Mouse (Mus musculus): ENCODE results near the gene Ccdc85c. TPM values are rescaled to one million over a fixed set of nuclear protein-coding genes. Genes with fewer than 3 reads are reported as not detected.
A peak's percentile ranks its signal among the peaks of the same experiment; 100 is the strongest.

Ccdc85c gene
- 2.3 and 2.6 TPM in 2 replicates for polyA plus RNA-seq (2015; fragmentation: Nextera tagmentation; extraction: Ambion mirVana)

GRCm38 (mm10) chr12:108274661-108275507 is at the start of gene Ccdc85c:
Gene Ccdc85c, minus strand, starts transcription at chr12:108275425.
- H3K9me3 ChIP-seq (replicated peaks), result no peaks in the 10 kb centered on the region
- no peak for ATAC-seq (ENCODE audit: low read depth)
- H3K27ac ChIP-seq, result no peak within 1 kb of the TSS; the same call in 1 of the 2 replicates
- under 1% methylated on average over 118 of the region's 120 CpGs for WGBS (ENCODE audit: insufficient replicate concordance)
- H3K9ac ChIP-seq, result peak within 1 kb of the TSS; percentile 76
- peaks cover 78% of the 10 kb centered on the region for H3K4me1 ChIP-seq (replicated peaks)
- H3K4me3 ChIP-seq (replicated peaks), result peak within 1 kb of the TSS; percentile 67
- H3K4me2 ChIP-seq, result peak within 1 kb of the TSS; percentile 94
- DNase-seq, result peak; percentile 32
- no peaks in the 10 kb centered on the region for H3K36me3 ChIP-seq
- H3K27me3 ChIP-seq, result peaks cover 78% of the 10 kb centered on the region

GRCm38 (mm10) chr12:108320096-108320495 is 44.9 kb upstream of the Ccdc85c start:
- Histone ChIP-seq H3K36me3 (no peaks in the 10 kb centered on the region), H3K4me2 (no peak overlapping the region), H3K9ac (no peak overlapping the region), H3K27me3 (peaks cover 62% of the 10 kb centered on the region), H3K27ac (no peak overlapping the region), H3K9me3 (replicated peaks) (no peaks in the 10 kb centered on the region), H3K4me1 (replicated peaks) (no peaks in the 10 kb centered on the region), H3K4me3 (replicated peaks) (no peak overlapping the region)
- DNase-seq (no peak), ATAC-seq (ENCODE audit: low read depth) (no peak)
- 16% methylated on average over 8 of the region's 8 CpGs for WGBS (ENCODE audit: insufficient replicate concordance)

GRCm38 (mm10) chr12:108318499-108318898 is 43.3 kb upstream of the Ccdc85c start:
- ATAC-seq (ENCODE audit: low read depth) (no peak), DNase-seq (no peak)
- no peak overlapping the region for H3K4me3 ChIP-seq (replicated peaks)
- peaks cover 65% of the 10 kb centered on the region for H3K27me3 ChIP-seq
- no peaks in the 10 kb centered on the region for H3K36me3 ChIP-seq
- 15% methylated on average over 37 of the region's 37 CpGs for WGBS (ENCODE audit: insufficient replicate concordance)
- no peaks in the 10 kb centered on the region for H3K4me1 ChIP-seq (replicated peaks)
- no peak overlapping the region for H3K4me2 ChIP-seq
- no peaks in the 10 kb centered on the region for H3K9me3 ChIP-seq (replicated peaks)
- H3K27ac ChIP-seq, result no peak overlapping the region
- H3K9ac ChIP-seq, result no peak overlapping the region

GRCm38 (mm10) chr12:108317826-108318430 is 42.7 kb upstream of the Ccdc85c start:
- Histone ChIP-seq H3K9me3 (replicated peaks) (no peaks in the 10 kb centered on the region), H3K4me3 (replicated peaks) (no peak overlapping the region), H3K27ac (no peak overlapping the region), H3K9ac (no peak overlapping the region), H3K36me3 (no peaks in the 10 kb centered on the region), H3K4me1 (replicated peaks) (peaks cover 3% of the 10 kb centered on the region; the same call in 1 of the 2 replicates), H3K27me3 (peaks cover 65% of the 10 kb centered on the region), H3K4me2 (no peak overlapping the region)
- ATAC-seq (ENCODE audit: low read depth) (no peak), DNase-seq (no peak)
- 17% methylated on average over 18 of the region's 18 CpGs for WGBS (ENCODE audit: insufficient replicate concordance)

GRCm38 (mm10) chr12:108317201-108317738 is 42.0 kb upstream of the Ccdc85c start:
- no peak overlapping the region for H3K4me3 ChIP-seq (replicated peaks)
- H3K9ac ChIP-seq, result no peak overlapping the region
- H3K4me1 ChIP-seq (replicated peaks), result peaks cover 4% of the 10 kb centered on the region; the same call in 1 of the 2 replicates
- no peak overlapping the region for H3K27ac ChIP-seq
- H3K27me3 ChIP-seq, result peaks cover 65% of the 10 kb centered on the region
- 13% methylated on average over 9 of the region's 9 CpGs for WGBS (ENCODE audit: insufficient replicate concordance)
- no peaks in the 10 kb centered on the region for H3K36me3 ChIP-seq
- H3K4me2 ChIP-seq, result no peak overlapping the region
- DNase-seq, result no peak
- ATAC-seq (ENCODE audit: low read depth), result no peak
- H3K9me3 ChIP-seq (replicated peaks), result no peaks in the 10 kb centered on the region

- Histone ChIP-seq H3K4me1 (replicated peaks) (peaks cover 4% of the 10 kb centered on the region; the same call in 1 of the 2 replicates), H3K27me3 (peaks cover 63% of the 10 kb centered on the region), H3K9ac (no peak overlapping the region), H3K4me3 (replicated peaks) (no peak overlapping the region), H3K27ac (no peak overlapping the region), H3K9me3 (replicated peaks) (no peaks in the 10 kb centered on the region), H3K4me2 (no peak overlapping the region), H3K36me3 (no peaks in the 10 kb centered on the region)
- 29% methylated on average over 6 of the region's 6 CpGs for WGBS (ENCODE audit: insufficient replicate concordance)
- no peak for ATAC-seq (ENCODE audit: low read depth)
- DNase-seq, result no peak
Observed at GRCm38 (mm10) chr12:108316655-108317054, 41.4 kb upstream of the Ccdc85c start.

GRCm38 (mm10) chr12:108315818-108316217 is 40.6 kb upstream of the Ccdc85c start:
- H3K4me2 ChIP-seq, result no peak overlapping the region
- DNase-seq, result no peak
- H3K9ac ChIP-seq, result no peak overlapping the region
- H3K4me3 ChIP-seq (replicated peaks), result no peak overlapping the region
- no peaks in the 10 kb centered on the region for H3K9me3 ChIP-seq (replicated peaks)
- no peaks in the 10 kb centered on the region for H3K36me3 ChIP-seq
- WGBS (ENCODE audit: insufficient replicate concordance), result 29% methylated on average over 10 of the region's 10 CpGs
- H3K27me3 ChIP-seq, result peaks cover 56% of the 10 kb centered on the region
- no peak for ATAC-seq (ENCODE audit: low read depth)
- H3K4me1 ChIP-seq (replicated peaks), result peaks cover 4% of the 10 kb centered on the region; the same call in 1 of the 2 replicates
- no peak overlapping the region for H3K27ac ChIP-seq

- Histone ChIP-seq H3K27ac (no peak overlapping the region), H3K4me3 (replicated peaks) (no peak overlapping the region), H3K4me1 (replicated peaks) (peaks cover 4% of the 10 kb centered on the region; the same call in 1 of the 2 replicates), H3K36me3 (no peaks in the 10 kb centered on the region), H3K9ac (no peak overlapping the region), H3K27me3 (peaks cover 41% of the 10 kb centered on the region), H3K9me3 (replicated peaks) (no peaks in the 10 kb centered on the region), H3K4me2 (no peak overlapping the region)
- ATAC-seq (ENCODE audit: low read depth), result no peak
- DNase-seq, result no peak
- 42% methylated on average over 1 of the region's 1 CpGs for WGBS (ENCODE audit: insufficient replicate concordance)
Observed at GRCm38 (mm10) chr12:108313244-108313772, 38.1 kb upstream of the Ccdc85c start.

GRCm38 (mm10) chr12:108312432-108312851 is 37.2 kb upstream of the Ccdc85c start:
- Histone ChIP-seq H3K36me3 (no peaks in the 10 kb centered on the region), H3K27me3 (peaks cover 41% of the 10 kb centered on the region), H3K9me3 (replicated peaks) (no peaks in the 10 kb centered on the region), H3K4me2 (no peak overlapping the region), H3K4me1 (replicated peaks) (peaks cover 4% of the 10 kb centered on the region; the same call in 1 of the 2 replicates), H3K27ac (no peak overlapping the region), H3K9ac (no peak overlapping the region), H3K4me3 (replicated peaks) (no peak overlapping the region)
- ATAC-seq (ENCODE audit: low read depth) (peak; percentile 26; the same call in 1 of the 2 replicates), DNase-seq (no peak)
- 47% methylated on average over 6 of the region's 6 CpGs for WGBS (ENCODE audit: insufficient replicate concordance)

GRCm38 (mm10) chr12:108311741-108312290 is 36.6 kb upstream of the Ccdc85c start:
- Histone ChIP-seq H3K4me2 (no peak overlapping the region), H3K36me3 (no peaks in the 10 kb centered on the region), H3K4me1 (replicated peaks) (peaks cover 4% of the 10 kb centered on the region), H3K4me3 (replicated peaks) (no peak overlapping the region), H3K9ac (no peak overlapping the region), H3K27me3 (peaks cover 41% of the 10 kb centered on the region), H3K27ac (no peak overlapping the region), H3K9me3 (replicated peaks) (no peaks in the 10 kb centered on the region)
- DNase-seq (no peak), ATAC-seq (ENCODE audit: low read depth) (no peak)
- 82% methylated on average over 27 of the region's 27 CpGs for WGBS (ENCODE audit: insufficient replicate concordance)
